Mouse (Mus musculus) heart, postnatal 36 days (tissue): ENCODE data around the gene Runx2. TPM values are rescaled to one million over a fixed set of nuclear protein-coding genes. Genes with fewer than 3 reads are reported as not detected.

Experiments used
- DNase-seq, 2 experiments: peaks; one replicate each; pipeline ENCODE4 v3.0.0; 2021 to 2022
- intact Hi-C: fragments of 180-260 bp; cut with DNase I; formaldehyde crosslinking; loops from one replicate; pipeline ENCODE4 v1.15.1; 2025
- total RNA-seq, 2 experiments: library from RNA; stranded (reverse); gene quantifications; 2 replicates each; pipeline ENCODE4 v1.2.3; 2021

The Runx2 gene
- total RNA-seq, 2 experiments from 2014 or later: 0.30 to 0.50 TPM

- intact Hi-C loops: no loop called here
- no peak for DNase-seq
Measured at GRCm38 (mm10) chr17:44557199-44558111, 257.1 kb downstream of the Runx2 start.

DNA sequence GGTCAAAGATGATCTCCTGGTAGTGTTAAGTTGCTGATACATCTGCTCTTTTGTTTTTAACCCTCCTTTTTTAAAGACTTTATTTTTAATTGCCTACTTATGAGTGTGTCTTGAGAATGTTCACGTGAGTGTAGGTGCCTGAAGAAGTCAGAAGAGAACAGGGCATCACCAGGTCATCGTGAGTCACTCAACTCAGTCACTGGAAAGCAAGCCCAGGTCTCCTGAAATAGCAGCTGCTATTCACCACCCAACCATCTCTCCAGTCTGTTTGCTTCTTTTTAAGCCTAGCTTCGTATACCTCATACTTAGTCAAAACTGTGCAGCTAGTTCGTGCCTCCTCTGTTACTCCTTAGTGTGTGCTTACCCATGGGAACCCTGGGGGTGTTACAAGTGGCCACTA, 259.7 kb downstream of the Runx2 start:
- DNase-seq: no peak
- intact Hi-C loops: no loop called here

DNA sequence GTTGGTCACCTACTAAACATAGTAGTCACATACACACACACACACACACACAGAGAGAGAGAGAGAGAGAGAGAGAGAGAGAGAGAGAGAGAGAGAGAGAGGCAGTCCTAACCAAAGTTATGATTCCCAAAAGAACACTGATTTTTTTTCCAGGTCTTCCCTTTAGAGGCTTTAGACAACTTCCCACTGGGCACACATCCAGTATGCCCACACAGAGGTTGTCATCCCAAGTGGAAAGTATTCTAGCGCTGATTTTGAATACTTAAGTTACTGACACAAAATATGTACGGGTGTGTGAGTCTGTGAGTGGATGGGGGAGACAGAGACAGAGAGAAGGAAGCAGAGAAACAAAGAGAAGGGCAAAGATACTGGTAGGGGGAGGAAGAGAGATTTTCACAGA, 265.0 kb downstream of the Runx2 start:
- intact Hi-C loops: no loop called here

DNA sequence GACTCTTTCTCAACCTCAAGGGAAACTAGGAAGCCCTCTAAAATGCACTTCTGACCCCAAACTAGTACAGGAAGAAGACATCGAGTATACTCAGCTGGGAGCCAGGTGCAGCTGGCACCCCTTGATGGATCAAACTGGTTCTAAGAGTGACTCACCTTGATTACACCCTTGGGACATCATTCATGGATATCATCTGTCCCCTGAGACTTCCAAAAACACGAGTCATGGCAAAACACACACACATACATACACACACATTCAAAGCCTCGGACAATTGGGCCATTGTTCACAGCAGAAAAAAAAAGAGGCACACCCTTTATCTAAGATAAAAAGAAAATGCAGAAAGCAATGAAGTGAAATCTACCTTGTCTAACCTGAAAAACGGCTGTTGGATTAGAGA, 266.7 kb downstream of the Runx2 start:
- intact Hi-C loops: no loop called here
- no peak for DNase-seq

More for the DNA sequence above, 265.0 kb downstream of the Runx2 start:
- no peak for DNase-seq

GRCm38 (mm10) chr17:44546801-44547200, 267.8 kb downstream of the Runx2 start:
- DNase-seq: no peak
- intact Hi-C loops: no loop called here

DNA sequence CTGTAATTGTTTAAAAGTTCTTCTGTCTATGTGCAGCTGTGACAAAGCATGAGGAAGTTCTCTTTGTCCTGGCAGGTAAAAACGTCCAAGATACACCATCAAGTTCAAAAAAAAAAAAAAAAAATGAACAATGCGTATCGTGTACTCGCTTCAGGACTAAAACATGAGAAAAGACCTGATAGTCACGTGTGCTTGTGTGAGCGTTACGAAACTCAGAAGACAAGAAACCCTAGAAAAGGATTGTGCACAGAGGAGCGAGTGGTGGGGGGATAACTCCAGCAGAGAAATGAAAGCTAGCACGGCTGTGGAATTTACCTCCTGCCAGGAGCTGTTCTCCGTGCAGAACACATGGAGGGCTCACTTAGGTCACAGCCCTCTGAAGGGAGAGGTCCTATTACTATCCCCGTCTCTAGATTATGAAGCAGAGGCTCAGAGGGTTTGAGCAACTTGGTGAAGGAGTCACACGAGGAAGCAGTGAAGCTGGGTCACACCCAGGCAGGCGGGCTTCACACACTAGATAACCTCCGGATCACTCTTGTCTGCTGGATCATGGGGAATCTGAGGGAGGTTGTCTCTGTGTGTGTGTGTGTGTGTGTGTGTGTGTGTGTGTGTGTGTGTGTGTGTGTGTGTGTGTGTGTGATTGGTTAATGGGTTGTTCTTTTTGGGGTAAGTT, 269.3 kb downstream of the Runx2 start:
- intact Hi-C loops: no loop called here
- no peak for DNase-seq

DNA sequence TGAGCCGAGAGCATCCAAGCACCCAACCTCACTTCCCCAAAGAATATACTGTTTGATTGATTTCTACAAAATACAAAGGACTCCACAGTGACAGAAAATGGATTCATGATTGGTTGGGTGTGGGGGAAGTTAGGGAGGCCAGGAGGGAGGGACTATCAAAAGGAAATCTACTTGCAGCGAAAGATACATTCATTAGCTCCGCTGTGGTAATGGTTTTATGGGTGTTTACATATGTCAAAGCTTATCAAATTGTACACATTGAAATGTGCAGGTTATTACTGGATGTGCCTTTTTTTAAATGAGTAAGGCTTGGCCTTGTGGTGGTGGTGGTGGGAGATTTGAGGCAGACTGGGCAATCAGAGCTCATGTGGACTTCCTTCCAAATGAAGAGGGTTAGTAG, 271.9 kb downstream of the Runx2 start:
- DNase-seq: no peak
- intact Hi-C loops: no loop called here

GRCm38 (mm10) chr17:44540699-44541098, 273.9 kb downstream of the Runx2 start:
- intact Hi-C loops: no loop called here

DNA sequence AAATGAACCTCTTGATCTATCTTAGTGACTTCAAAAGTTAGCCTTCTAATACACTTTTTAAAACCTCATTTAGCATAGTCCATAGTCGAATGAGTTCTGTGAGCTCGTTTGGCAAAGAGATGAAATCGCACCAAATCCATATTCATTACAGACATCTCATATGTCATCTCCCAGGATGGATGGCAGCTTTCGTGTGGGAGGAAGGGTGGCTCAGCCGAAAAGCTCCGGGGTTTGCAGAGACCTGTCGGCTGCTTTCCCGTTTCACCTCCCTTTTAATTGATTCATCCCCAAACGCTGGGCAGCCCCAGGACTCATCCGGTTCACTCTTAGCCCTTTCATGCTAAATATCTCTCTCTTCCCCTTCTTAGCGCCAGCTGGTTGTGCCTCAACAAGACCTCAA, 275.7 kb downstream of the Runx2 start:
- intact Hi-C loops: no loop called here
- DNase-seq: no peak

More at GRCm38 (mm10) chr17:44540699-44541098, 273.9 kb downstream of the Runx2 start:
- DNase-seq: no peak

DNA sequence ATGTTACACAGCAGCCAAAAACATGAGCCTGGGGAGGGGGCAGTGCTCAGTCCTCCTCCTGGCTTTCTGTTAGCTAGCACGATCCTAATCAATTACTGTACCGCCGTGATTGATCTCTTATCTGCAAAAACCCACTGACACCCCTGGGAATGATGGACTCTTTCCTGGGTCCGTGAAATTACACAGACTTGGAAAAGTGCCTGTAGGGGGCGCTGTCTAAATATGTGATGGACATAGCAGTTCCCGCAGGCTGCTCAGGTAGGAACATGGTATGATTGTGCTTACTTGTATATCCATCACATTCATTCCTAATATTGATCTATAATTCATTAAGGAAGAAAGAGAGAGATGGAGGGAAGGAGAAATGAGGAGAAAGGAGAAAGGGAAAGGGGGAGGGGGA, 284.6 kb downstream of the Runx2 start:
- intact Hi-C loops: no loop called here
- DNase-seq: peak in 1 of 2 experiments; percentile 28

DNA sequence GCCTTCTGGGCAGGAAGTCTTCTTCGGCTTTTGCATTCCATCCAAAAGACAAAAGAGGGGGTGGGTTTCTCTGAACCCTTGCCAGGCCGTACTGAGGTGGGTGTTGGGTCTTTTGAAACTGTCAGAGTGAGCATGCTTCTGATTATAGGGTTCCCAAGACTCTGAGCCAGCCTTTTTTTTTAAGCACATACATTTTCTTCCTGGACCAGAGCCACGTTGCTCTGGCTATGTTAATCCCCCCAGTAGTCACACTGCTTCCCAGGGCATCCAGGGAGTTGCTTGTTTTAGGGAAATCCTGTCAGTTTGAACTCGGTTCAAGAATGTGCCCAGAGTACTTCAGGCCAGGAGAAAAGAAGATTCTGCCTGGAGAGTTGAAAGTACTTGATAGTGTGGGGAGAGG, 286.0 kb downstream of the Runx2 start:
- no peak for DNase-seq
- intact Hi-C loops: no loop called here

DNA sequence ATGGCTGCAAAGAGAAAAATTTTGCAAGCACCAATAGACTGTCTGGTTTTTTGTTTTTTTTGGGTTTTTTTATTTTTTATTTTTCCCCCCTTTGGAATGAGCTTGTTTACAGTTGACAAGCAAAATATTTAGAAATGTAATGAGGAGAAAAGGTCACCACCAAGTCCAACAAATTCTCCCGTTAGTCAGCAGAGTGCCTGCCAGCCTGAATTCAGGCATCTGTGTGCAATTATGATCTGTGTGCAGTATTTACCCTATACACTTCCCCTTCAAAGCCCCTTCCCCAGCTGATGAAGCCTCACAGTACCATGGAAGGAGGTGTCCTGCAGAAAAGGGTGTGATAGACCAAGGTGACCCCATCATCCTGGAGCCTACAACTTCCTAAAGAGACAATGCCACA, 290.5 kb downstream of the Runx2 start:
- intact Hi-C loops: no loop called here
- no peak for DNase-seq

DNA sequence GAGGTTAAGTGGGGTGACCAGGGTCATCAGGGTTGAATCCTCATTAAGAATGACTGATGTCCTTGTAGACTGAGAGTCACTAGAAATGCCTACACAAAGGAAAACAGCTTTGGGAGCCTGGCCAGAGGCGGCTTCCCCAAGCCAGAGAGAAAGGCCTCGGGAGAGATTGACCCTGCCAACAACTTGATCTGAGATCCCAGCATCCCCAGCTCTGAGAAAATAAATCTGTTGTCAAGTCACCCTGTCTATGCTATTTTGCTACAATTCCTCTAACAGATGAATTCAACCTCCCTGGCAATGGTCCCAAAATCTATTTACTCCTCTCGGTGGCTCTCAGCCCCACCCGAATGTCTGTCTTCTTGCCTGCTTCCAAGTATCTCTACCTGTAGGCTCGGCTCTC, 291.7 kb downstream of the Runx2 start:
- peak; percentile 7 to 14 for DNase-seq
- intact Hi-C loops: no loop called here

- DNase-seq: no peak
- intact Hi-C loops: no loop called here
Measured at GRCm38 (mm10) chr17:44520122-44521075, 294.2 kb downstream of the Runx2 start.

- intact Hi-C loops: no loop called here
- no peak for DNase-seq
Measured at GRCm38 (mm10) chr17:44519356-44519755, 295.2 kb downstream of the Runx2 start.

DNA sequence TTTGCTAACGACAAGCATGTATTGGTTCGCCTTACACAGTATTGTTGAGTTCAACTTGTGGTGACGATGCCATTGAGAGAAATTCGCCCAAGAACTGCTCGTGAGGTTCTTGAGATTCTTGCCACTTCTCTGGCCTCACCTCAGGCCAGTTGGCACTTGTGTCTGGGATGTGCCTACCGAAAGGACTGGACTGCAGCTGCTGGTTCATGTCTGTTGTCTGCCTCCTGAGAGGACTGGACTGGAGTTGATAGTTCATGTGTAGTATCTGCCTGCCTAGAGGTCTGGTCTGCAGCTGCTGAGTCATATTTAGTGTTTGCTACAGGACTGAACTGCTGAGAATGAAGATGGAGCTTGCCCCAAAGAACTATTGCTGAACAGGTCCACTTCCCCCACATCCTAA, 296.4 kb downstream of the Runx2 start:
- no peak for DNase-seq
- intact Hi-C loops: no loop called here

- DNase-seq: no peak
- intact Hi-C loops: no loop called here
Measured at GRCm38 (mm10) chr17:44508198-44508715, 306.3 kb downstream of the Runx2 start.

DNA sequence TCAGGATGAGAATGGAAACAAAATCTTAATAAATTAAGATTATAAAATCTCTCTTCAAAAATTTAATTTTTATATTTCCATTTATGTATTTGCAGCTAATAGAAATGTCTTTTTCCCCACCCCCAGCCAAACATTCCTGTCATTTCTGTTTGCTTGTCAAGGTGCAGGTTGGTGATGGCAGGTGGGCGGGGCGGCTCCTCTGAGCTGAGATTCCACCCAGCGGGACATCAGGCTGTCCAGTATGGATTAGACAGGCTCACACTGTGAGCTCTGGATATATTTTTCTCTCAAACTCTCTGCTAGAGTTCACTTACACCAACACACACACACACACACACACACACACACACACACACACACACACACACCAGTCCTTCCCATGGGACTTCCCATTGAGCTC, 306.9 kb downstream of the Runx2 start:
- no peak for DNase-seq
- intact Hi-C loops: no loop called here

GRCm38 (mm10) chr17:44506524-44506923, 308.1 kb downstream of the Runx2 start:
- intact Hi-C loops: no loop called here
- no peak for DNase-seq

GRCm38 (mm10) chr17:44504794-44505317, 309.7 kb downstream of the Runx2 start:
- DNase-seq: no peak

More at GRCm38 (mm10) chr17:44504794-44505317, 309.7 kb downstream of the Runx2 start:
- intact Hi-C loops: no loop called here
